Mouse (Mus musculus): Measurements from ENCODE around the gene Gm11027. TPM values are rescaled to one million over a fixed set of nuclear protein-coding genes. Genes with fewer than 3 reads are reported as not detected.

Gene Gm11027
- total RNA-seq (2023), result not detected

DNA sequence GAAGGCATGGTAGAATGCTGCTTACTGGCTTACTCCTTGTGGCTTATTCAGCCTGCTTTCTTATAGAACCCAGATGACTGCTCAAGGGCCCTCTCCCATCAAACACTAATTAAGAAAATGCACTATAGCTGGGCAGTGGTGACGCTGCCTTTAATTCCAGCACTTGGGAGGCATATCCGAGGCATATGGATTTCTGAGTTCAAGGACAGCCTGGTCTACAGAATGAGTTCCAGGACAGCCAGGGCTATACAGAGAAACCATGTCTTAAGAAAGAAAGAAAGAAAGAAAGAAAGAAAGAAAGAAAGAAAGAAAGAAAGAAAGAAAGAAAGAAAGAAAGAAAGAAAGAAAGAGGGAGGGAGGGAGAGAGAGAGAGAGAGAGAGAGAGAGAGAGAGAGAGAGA lies at the start of gene Gm11027:
Gm11027 (plus strand) TSS at position 301 of the 400 bp plus-strand sequence.

DNA sequence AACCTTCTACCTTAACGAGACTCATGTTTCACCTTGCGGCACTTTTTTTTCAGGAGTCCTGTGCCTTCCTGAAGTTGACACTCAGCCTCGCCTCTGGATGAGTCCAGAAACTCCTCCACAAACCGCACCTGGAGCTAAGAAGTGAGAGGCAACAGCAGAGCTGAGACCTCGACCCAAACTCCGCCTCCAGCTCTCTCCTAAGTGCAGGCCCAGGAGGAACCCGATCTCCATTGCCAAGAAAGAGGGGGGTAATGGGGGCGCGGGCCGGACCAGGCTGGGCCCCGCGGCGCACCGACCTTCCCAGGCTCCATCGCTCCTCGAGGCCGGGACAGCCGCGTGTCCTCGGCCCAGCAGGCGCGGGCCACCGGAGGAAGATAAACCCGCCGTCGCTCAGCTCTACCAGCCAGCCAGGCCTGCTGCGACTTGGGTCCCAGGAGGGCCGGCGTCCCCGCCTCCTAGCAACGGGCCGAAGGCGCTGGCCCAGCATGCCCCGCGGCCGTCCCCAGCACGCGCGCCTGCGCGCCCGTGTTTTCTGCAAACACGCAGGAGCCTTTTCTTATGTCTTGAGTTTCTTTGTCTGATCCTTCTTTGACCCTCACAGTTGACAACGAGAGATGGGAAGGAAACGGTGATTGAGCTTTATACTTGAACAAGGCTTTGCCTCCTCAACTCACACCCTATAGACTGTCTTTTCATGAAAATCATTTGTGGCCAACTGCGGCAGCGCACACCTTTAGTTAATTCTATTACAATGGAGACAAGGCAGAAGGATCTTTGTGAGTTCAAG lies 12.4 kb upstream of the Gm11027 start, which contains the start of gene Wdr60:
Wdr60 (minus strand) TSS at position 468 of the 787 bp plus-strand sequence.

DNA sequence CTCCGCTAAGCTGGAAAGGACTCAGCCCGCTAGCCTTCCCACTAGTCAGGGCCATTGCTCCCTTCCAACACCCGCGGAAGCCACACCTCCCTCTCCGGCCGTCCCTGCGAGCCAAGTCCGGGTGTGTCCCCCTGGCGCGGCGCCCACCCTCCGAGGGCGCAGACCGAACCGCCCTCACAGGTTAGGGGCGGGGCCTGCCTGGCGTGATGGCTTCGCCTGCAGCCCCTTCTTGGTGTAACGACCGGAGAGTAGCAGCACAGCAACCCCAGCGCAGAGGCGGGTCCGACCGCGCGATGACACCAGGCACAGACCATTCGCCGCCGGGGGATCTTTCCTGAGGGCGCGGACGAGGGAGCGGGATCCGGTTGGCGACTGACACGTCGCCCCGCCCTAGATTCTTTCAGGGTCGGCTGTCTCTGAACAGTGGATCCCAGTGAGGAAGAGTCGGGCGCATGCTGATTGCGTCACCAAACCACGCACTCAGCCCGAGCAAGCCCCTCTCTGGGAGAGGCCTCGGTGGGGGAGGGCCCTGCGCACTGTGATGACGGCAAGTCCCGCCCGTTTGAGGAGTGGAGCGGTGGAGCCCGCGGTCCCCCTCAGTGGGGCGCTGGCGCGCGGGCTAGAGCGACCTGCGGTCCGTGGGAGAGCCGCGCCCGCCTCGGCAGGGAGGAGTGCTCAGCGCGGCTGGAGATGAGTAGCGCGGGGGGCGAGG lies 5.6 kb downstream of the Gm11027 start, which contains the start of gene Esyt2:
Esyt2 (plus strand) TSS at position 544 of the 712 bp plus-strand sequence.

Other genes with a start within 250 kb of the Gm11027 start
- 75.4 TPM for gene Zfp386, start 227.7 kb upstream of the Gm11027 start, total RNA-seq (2023)
- gene Vipr2, start 197.7 kb upstream of the Gm11027 start, total RNA-seq (2023), result not detected
- 1.2 TPM for gene Wdr60, start 12.4 kb upstream of the Gm11027 start, total RNA-seq (2023)
- gene Esyt2, start 5.8 kb downstream of the Gm11027 start, total RNA-seq (2023), result 254 TPM
- gene Ncapg2, start 130.0 kb downstream of the Gm11027 start, total RNA-seq (2023), result 4.0 TPM
- gene Ptprn2, start 210.3 kb downstream of the Gm11027 start, total RNA-seq (2023), result not detected

All from CD4-positive naive resting alpha-beta T cell, adult 57 days (primary cell).